Mouse (Mus musculus) heart, embryonic 13.5 days (tissue): ENCODE measurements around the gene Gm17949. TPM values are rescaled to one million over a fixed set of nuclear protein-coding genes. Genes with fewer than 3 reads are reported as not detected.

ENCODE experiments used
- ATAC-seq: fragments of 200-750 bp; cut with Nextera tagmentation; 2 replicates; pipeline ENCODE4 v1.8.0; 2017; ENCODE audit warnings: moderate TSS enrichment; ENCODE audit not compliant: insufficient number of reproducible peaks, low FRiP score, low TSS enrichment; ENCODE audit errors: extremely low read depth
- H3K27ac ChIP-seq: fragments of 300-500 bp; sonication (generic); replicated peaks from 2 replicates; pipeline ENCODE4 v1.5.1; 2015; ENCODE audit warnings: moderate library complexity, mild to moderate bottlenecking, inconsistent platforms
- H3K27me3 ChIP-seq: fragments of 300-500 bp; sonication (generic); replicated peaks from 2 replicates; pipeline ENCODE4 v1.6.1; 2015; ENCODE audit warnings: mild to moderate bottlenecking, inconsistent platforms
- H3K36me3 ChIP-seq: fragments of 300-500 bp; sonication (generic); 2 replicates; pipeline ENCODE4 v1.6.1; 2015; ENCODE audit warnings: mild to moderate bottlenecking, inconsistent platforms
- H3K4me1 ChIP-seq: fragments of 300-500 bp; sonication (generic); 2 replicates; pipeline ENCODE4 v1.6.1; 2015; ENCODE audit warnings: inconsistent platforms
- H3K4me2 ChIP-seq: fragments of 300-500 bp; sonication (generic); 2 replicates; pipeline ENCODE4 v1.6.1; 2015; ENCODE audit warnings: inconsistent platforms, mild to moderate bottlenecking, moderate library complexity
- H3K4me3 ChIP-seq: fragments of 300-500 bp; sonication (generic); 2 replicates; pipeline ENCODE4 v1.5.1; 2015; ENCODE audit warnings: moderate library complexity, mild to moderate bottlenecking, inconsistent platforms
- H3K9ac ChIP-seq: fragments of 300-500 bp; sonication (generic); 2 replicates; pipeline ENCODE4 v1.6.1; 2015; ENCODE audit warnings: inconsistent platforms, mild to moderate bottlenecking, moderate library complexity
- H3K9me3 ChIP-seq: fragments of 300-500 bp; sonication (generic); 2 replicates; pipeline ENCODE4 v1.6.1; 2016; ENCODE audit warnings: inconsistent platforms
- WGBS: fragments of 180-500 bp; shearing (Covaris S2); methylation state at CpG from one replicate; pipeline ENCODE4 v1.1.7; 2015; ENCODE audit warnings: mixed read lengths; 5-methylcytosine and 5-hydroxymethylcytosine counted together
- polyA plus RNA-seq: library from polyadenylated mRNA; unstranded; fragments of >200 nt; fragmentation: Nextera tagmentation; extraction: Ambion mirVana; gene quantifications from 2 replicates; pipeline ENCODE4 v1.2.1, GENCODE M21; 2015

Gene Gm17949
- polyA plus RNA-seq, 1 experiment from 2014 or later = 0.48 TPM

GRCm38 (mm10) chr17:56995046-56995445 lies 16.2 kb upstream of the Gm17949 start:
- 86% methylated on average over 8 of the region's 8 CpGs for WGBS
- peaks cover 27% of the 10 kb centered on the region for H3K4me1 ChIP-seq
- no peak overlapping the region for H3K4me2 ChIP-seq
- no peak overlapping the region for H3K9ac ChIP-seq
- H3K36me3 ChIP-seq = peaks cover 69% of the 10 kb centered on the region
- H3K9me3 ChIP-seq = no peaks in the 10 kb centered on the region
- no peaks in the 10 kb centered on the region for H3K27me3 ChIP-seq
- no peak overlapping the region for H3K27ac ChIP-seq
- ATAC-seq = no peak
- no peak overlapping the region for H3K4me3 ChIP-seq

DNA sequence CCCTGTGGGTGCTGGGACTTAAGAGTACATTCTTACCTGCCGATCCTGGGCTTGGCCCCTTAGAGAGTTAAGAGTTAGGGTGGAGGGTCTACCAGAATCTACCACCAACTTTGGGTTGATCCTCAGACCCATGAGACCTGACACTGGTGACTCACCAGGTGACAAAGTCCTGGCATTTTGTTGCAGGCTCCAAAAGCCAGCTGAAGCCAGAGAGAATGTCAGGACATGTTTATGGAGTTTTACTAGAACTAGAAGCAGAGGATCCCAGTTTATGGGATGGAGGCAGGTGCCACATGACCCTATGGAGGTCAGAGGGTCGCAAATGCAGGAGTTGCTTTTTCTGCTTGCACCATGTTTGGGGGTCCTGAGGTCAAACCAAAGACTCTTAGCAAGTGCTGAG lies 14.8 kb upstream of the Gm17949 start:
- peak overlapping the region; percentile 44; the same call in 1 of the 2 replicates for H3K9ac ChIP-seq

GRCm38 (mm10) chr17:56997029-56997667 lies 14.1 kb upstream of the Gm17949 start, which contains the start of gene Alkbh7:
Alkbh7 (plus strand) TSS chr17:56997339.
- Histone ChIP-seq H3K4me2 (peak within 1 kb of the TSS; percentile 83), H3K9ac (peak within 1 kb of the TSS; percentile 83), H3K4me3 (peak within 1 kb of the TSS; percentile 85), H3K27ac (peak within 1 kb of the TSS; percentile 83), H3K36me3 (peaks cover 64% of the 10 kb centered on the region), H3K9me3 (no peaks in the 10 kb centered on the region), H3K4me1 (peaks cover 36% of the 10 kb centered on the region), H3K27me3 (no peaks in the 10 kb centered on the region)
- WGBS = under 1% methylated on average over 38 of the region's 38 CpGs
- ATAC-seq = peak; percentile 99

More for the DNA sequence above, 14.8 kb upstream of the Gm17949 start:
- no peak for ATAC-seq
- H3K4me1 ChIP-seq = peaks cover 33% of the 10 kb centered on the region
- peak overlapping the region; percentile 85; the same call in 1 of the 2 replicates for H3K4me3 ChIP-seq
- no peaks in the 10 kb centered on the region for H3K27me3 ChIP-seq
- 75% methylated on average over 2 of the region's 2 CpGs for WGBS
- peak overlapping the region; percentile 83 for H3K4me2 ChIP-seq
- H3K36me3 ChIP-seq = peaks cover 70% of the 10 kb centered on the region
- H3K9me3 ChIP-seq = no peaks in the 10 kb centered on the region
- peak overlapping the region; percentile 83; the same call in 1 of the 2 replicates for H3K27ac ChIP-seq

DNA sequence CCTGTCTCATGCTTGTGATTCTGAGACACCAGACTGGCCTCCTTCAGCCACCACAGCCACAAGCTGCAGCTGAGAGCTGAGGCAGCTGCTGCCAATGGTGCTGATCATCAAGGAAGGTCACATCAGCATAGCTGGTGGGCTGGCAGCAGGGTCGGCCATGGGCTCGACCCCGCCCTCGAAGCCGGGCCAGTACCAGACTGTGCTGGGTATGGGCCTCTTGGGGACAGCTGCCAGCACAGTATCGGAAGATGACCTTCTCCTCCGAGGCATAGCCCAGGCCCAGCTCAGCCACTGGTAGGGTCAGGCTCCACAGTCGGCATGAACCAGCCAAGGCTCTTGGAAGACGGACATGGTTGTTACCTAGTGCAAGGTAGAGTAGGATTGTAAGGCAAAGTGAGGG lies 11.9 kb upstream of the Gm17949 start:
- no peak overlapping the region for H3K4me3 ChIP-seq
- no peak overlapping the region for H3K4me2 ChIP-seq
- no peaks in the 10 kb centered on the region for H3K27me3 ChIP-seq
- H3K36me3 ChIP-seq = peaks cover 62% of the 10 kb centered on the region
- H3K4me1 ChIP-seq = peaks cover 36% of the 10 kb centered on the region
- H3K9me3 ChIP-seq = no peaks in the 10 kb centered on the region
- no peak for ATAC-seq
- H3K27ac ChIP-seq = no peak overlapping the region
- WGBS = 91% methylated on average over 9 of the region's 9 CpGs
- H3K9ac ChIP-seq = no peak overlapping the region

DNA sequence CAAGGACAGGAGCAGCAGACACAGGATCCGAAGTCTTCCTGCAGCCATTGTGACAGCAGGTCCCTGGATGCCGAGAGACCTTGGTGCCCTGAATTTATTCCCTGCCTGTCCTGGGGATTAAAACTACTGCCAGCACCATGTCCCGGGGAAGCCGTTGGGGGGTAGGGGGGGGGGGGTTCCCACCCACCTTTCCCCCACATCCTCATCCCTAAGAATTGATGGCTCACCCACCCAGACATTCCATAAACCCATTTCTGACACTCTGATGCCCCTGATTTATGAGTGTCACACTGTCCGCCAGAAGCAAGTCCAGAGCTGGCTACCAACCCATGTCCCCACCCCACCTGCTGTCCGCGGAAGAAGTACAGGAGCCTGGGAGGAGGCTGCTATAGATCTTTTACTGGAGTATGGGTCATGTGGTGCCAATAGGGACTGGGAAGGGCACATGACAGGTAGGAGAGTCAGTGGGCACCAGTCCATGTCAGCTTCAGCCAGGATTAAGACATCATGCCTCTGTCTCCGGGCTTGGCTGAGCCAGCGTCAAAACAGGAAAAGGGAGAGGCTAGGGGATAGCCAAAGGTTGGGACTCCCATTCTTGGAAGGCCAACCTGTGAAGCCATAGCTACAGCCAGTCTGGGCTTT lies 11.2 kb upstream of the Gm17949 start, which contains the start of gene Pspn:
TSS of gene Pspn (minus strand) at position 51 of the 642 bp plus-strand sequence.
- no peak for ATAC-seq
- Histone ChIP-seq H3K9me3 (no peaks in the 10 kb centered on the region), H3K9ac (peak within 1 kb of the TSS; percentile 71), H3K36me3 (peaks cover 62% of the 10 kb centered on the region), H3K4me1 (peaks cover 36% of the 10 kb centered on the region), H3K4me3 (no peak within 1 kb of the TSS), H3K27ac (peak within 1 kb of the TSS; percentile 83), H3K4me2 (no peak within 1 kb of the TSS), H3K27me3 (no peaks in the 10 kb centered on the region)
- WGBS = 78% methylated on average over 9 of the region's 9 CpGs

DNA sequence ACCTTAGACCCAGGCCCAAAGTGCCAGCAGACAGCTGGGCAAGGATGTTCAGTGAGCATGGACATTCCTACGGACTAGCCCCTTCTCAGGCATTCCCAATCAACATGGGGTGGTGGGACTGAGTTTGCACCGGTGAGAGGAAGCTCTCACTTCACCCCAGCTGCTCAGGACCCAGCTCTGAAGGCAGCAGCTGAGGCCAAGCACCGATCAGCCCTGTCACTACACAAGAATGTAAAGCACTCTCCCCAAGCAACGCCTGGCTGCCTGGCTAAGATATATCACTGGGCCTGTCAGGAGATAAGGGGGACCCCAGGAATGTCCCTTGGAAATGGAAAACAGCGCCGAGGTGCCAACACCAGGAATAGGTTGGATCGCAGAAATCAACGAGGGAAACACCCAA lies 10.0 kb upstream of the Gm17949 start:
- peak overlapping the region; percentile 38 for H3K4me2 ChIP-seq
- no peaks in the 10 kb centered on the region for H3K27me3 ChIP-seq
- peak overlapping the region; percentile 71 for H3K9ac ChIP-seq
- 15% methylated on average over 8 of the region's 8 CpGs for WGBS
- no peak overlapping the region for H3K4me3 ChIP-seq
- no peak for ATAC-seq
- peaks cover 36% of the 10 kb centered on the region for H3K4me1 ChIP-seq
- peaks cover 62% of the 10 kb centered on the region for H3K36me3 ChIP-seq
- H3K9me3 ChIP-seq = no peaks in the 10 kb centered on the region
- H3K27ac ChIP-seq = peak overlapping the region; percentile 83

GRCm38 (mm10) chr17:57003994-57004393 lies 7.3 kb upstream of the Gm17949 start:
- WGBS = 67% methylated on average over 7 of the region's 7 CpGs
- Histone ChIP-seq H3K9ac (0 out of 2 replicates have a peak overlapping the region, but pooled peaks have one; percentile 21), H3K27me3 (no peaks in the 10 kb centered on the region), H3K4me3 (no peak overlapping the region), H3K4me1 (peaks cover 20% of the 10 kb centered on the region), H3K27ac (no peak overlapping the region), H3K36me3 (peaks cover 81% of the 10 kb centered on the region), H3K4me2 (no peak overlapping the region), H3K9me3 (no peaks in the 10 kb centered on the region)
- ATAC-seq = no peak

GRCm38 (mm10) chr17:57007137-57007905 lies 3.9 kb upstream of the Gm17949 start:
- no peaks in the 10 kb centered on the region for H3K9me3 ChIP-seq
- H3K27ac ChIP-seq = no peak overlapping the region
- WGBS = 86% methylated on average over 13 of the region's 13 CpGs
- no peak for ATAC-seq
- H3K9ac ChIP-seq = no peak overlapping the region
- H3K4me3 ChIP-seq = no peak overlapping the region
- no peaks in the 10 kb centered on the region for H3K27me3 ChIP-seq
- H3K4me2 ChIP-seq = no peak overlapping the region
- H3K4me1 ChIP-seq = peaks cover 17% of the 10 kb centered on the region
- H3K36me3 ChIP-seq = peaks cover 72% of the 10 kb centered on the region

- Histone ChIP-seq H3K4me2 (peak overlapping the region; percentile 75), H3K27me3 (no peaks in the 10 kb centered on the region), H3K9ac (peak overlapping the region; percentile 82), H3K4me3 (peak overlapping the region; percentile 74), H3K27ac (peak overlapping the region; percentile 83), H3K36me3 (peaks cover 37% of the 10 kb centered on the region), H3K4me1 (peaks cover 20% of the 10 kb centered on the region), H3K9me3 (no peaks in the 10 kb centered on the region)
- WGBS = under 1% methylated on average over 19 of the region's 19 CpGs
- ATAC-seq = peak; percentile 3; the same call in 1 of the 2 replicates
Observed at GRCm38 (mm10) chr17:57010911-57011235, 396 bp upstream of the Gm17949 start.

- no peak for ATAC-seq
- Histone ChIP-seq H3K27ac (peak overlapping the region; percentile 85; the same call in 1 of the 2 replicates), H3K36me3 (peaks cover 22% of the 10 kb centered on the region), H3K4me3 (peak overlapping the region; percentile 74), H3K4me2 (peak overlapping the region; percentile 75), H3K27me3 (no peaks in the 10 kb centered on the region), H3K4me1 (peaks cover 20% of the 10 kb centered on the region), H3K9ac (peak overlapping the region; percentile 83), H3K9me3 (no peaks in the 10 kb centered on the region)
- WGBS = 72% methylated on average over 13 of the region's 13 CpGs
Observed at GRCm38 (mm10) chr17:57012245-57012795, 1.1 kb downstream of the Gm17949 start.

GRCm38 (mm10) chr17:57019693-57020092 lies 8.4 kb downstream of the Gm17949 start:
- Histone ChIP-seq H3K4me1 (no peaks in the 10 kb centered on the region), H3K9me3 (no peaks in the 10 kb centered on the region), H3K27me3 (no peaks in the 10 kb centered on the region), H3K4me3 (no peak overlapping the region), H3K9ac (no peak overlapping the region), H3K4me2 (no peak overlapping the region), H3K36me3 (peaks cover 55% of the 10 kb centered on the region), H3K27ac (no peak overlapping the region)
- 69% methylated on average over 2 of the region's 2 CpGs for WGBS
- no peak for ATAC-seq
